ENCODE assay signal across 25 mouse cellular contexts in genomic region chr2:84248169-84248568, GRCm38 (mm10).
DNase-seq lines count a peak whose midpoint lies in the region; ATAC-seq and TF ChIP-seq lines count a peak whose summit lies in the region.
"Had no signal": no experiment of that assay in that cellular context is flagged by ENCODE, and none has a peak within 500 bp of the region (broad histone marks: within the 10 kb centered on the region; RNA-seq: fewer than 3 reads in every experiment).

No protein-coding gene starts in this region.

- H3K27me3 ChIP-seq in C2C12 (ENCODE audit: control insufficient read depth, insufficient read depth, insufficient read length): no peaks in the 10 kb centered on the region
- H3K27me3 ChIP-seq in heart, adult 2 months (ENCODE audit: control insufficient read depth, insufficient read depth, low read length): no peaks in the 10 kb centered on the region
- H3K27me3 ChIP-seq in liver, embryonic 12.5 days (replicated peaks): no peaks in the 10 kb centered on the region
- H3K27me3 ChIP-seq: embryonic facial prominence, embryonic 15.5 days; forebrain, embryonic 12.5 days; heart, embryonic 15.5 days; intestine, embryonic 15.5 days had no signal

- H3K4me2 ChIP-seq in liver, embryonic 12.5 days: no peak overlapping the region
- H3K4me2 ChIP-seq: embryonic facial prominence, embryonic 15.5 days; forebrain, embryonic 12.5 days; heart, embryonic 15.5 days; hindbrain, embryonic 14.5 days; intestine, embryonic 15.5 days had no signal

- H3K79me2 ChIP-seq in C2C12 (ENCODE audit: control insufficient read depth, insufficient read depth): no peaks in the 10 kb centered on the region
- H3K79me2 ChIP-seq in heart, adult 2 months (replicated peaks; ENCODE audit: control insufficient read depth, insufficient read depth, low read length): no peaks in the 10 kb centered on the region

- H3K9me3 ChIP-seq in liver, embryonic 12.5 days (replicated peaks): no peaks in the 10 kb centered on the region
- H3K9me3 ChIP-seq: embryonic facial prominence, embryonic 15.5 days; forebrain, embryonic 12.5 days; heart, embryonic 10.5 days; heart, embryonic 15.5 days; intestine, embryonic 15.5 days had no signal

- 84% methylated on average over 3 of the region's 3 CpGs for WGBS in heart, adult 2 months
- 71% methylated on average over 3 of the region's 3 CpGs for WGBS in liver, embryonic 12.5 days (ENCODE audit: insufficient replicate concordance)

- no peak overlapping the region for H3K27ac ChIP-seq in heart, adult 2 months
- no peak overlapping the region for H3K27ac ChIP-seq in liver, embryonic 12.5 days
- H3K27ac ChIP-seq: embryonic facial prominence, embryonic 15.5 days; forebrain, embryonic 12.5 days; heart, embryonic 10.5 days; heart, embryonic 15.5 days; hindbrain, embryonic 14.5 days; intestine, embryonic 15.5 days had no signal

- intact Hi-C loops in heart, adult 2 months (cut with DNase I): no loop called here

- H3ac ChIP-seq in C2C12 (ENCODE audit: control insufficient read depth, insufficient read length, low read depth): no peak overlapping the region

- ATAC-seq in common myeloid progenitor, adult 5-6 weeks (replicated peaks; ENCODE audit: low read depth, poor library complexity, severe bottlenecking): peak; percentile 69
- ATAC-seq in megakaryocyte, adult 5-6 weeks (ENCODE audit: poor library complexity, severe bottlenecking): peak; percentile 70
- no peak for ATAC-seq in liver, embryonic 12.5 days
- ATAC-seq: activated CD4-positive, CD25-positive, alpha-beta regulatory T cell, adult 4 months; forebrain, embryonic 16.5 days; intestine, embryonic 15.5 days; Patski had no signal

- TF ChIP-seq EP300 in heart, adult 2 months (IDR thresholded peaks at IDR 0.05; ENCODE audit: insufficient read depth, low read depth, low read length): no peak

- DNase-seq in 3T3-L1 (ENCODE audit: low read depth, low spot score): peak; percentile 81
- DNase-seq in right cerebral cortex, postnatal 4 days: no peak
- no peak for DNase-seq in heart, adult 2 months
- DNase-seq: adrenal gland, adult 2 months; adrenal gland, postnatal 25 days; B cell, adult 2 months; cerebellum, adult 2 months; cerebellum, postnatal 10 days; gastrocnemius, postnatal 14 days; heart, postnatal 14 days; kidney, adult 18-20 months had no signal

- no peak overlapping the region for H3K9ac ChIP-seq in heart, adult 2 months (ENCODE audit: low read depth, low read length)
- no peak overlapping the region for H3K9ac ChIP-seq in liver, embryonic 12.5 days
- H3K9ac ChIP-seq: embryonic facial prominence, embryonic 15.5 days; forebrain, embryonic 12.5 days; heart, embryonic 15.5 days; hindbrain, embryonic 14.5 days; intestine, embryonic 15.5 days had no signal

- no peaks in the 10 kb centered on the region for H3K36me3 ChIP-seq in C2C12 (ENCODE audit: control insufficient read depth, insufficient read depth)
- no peaks in the 10 kb centered on the region for H3K36me3 ChIP-seq in heart, adult 2 months (ENCODE audit: control insufficient read depth, insufficient read depth, low read length)
- no peaks in the 10 kb centered on the region for H3K36me3 ChIP-seq in liver, embryonic 12.5 days
- H3K36me3 ChIP-seq: embryonic facial prominence, embryonic 15.5 days; forebrain, embryonic 12.5 days; heart, embryonic 10.5 days; heart, embryonic 15.5 days; intestine, embryonic 15.5 days had no signal

- peaks cover 5% of the 10 kb centered on the region for H3K4me1 ChIP-seq in heart, adult 2 months (ENCODE audit: control insufficient read depth, insufficient read depth, low read length)
- H3K4me1 ChIP-seq in liver, embryonic 12.5 days: 0 out of 2 replicates have a peak, but pooled peaks cover 3% of the 10 kb centered on the region
- H3K4me1 ChIP-seq: embryonic facial prominence, embryonic 15.5 days; forebrain, embryonic 12.5 days; heart, embryonic 10.5 days; intestine, embryonic 15.5 days had no signal

- H3K4me3 ChIP-seq in C2C12 (ENCODE audit: insufficient read depth, poor library complexity, severe bottlenecking): no peak overlapping the region
- no peak overlapping the region for H3K4me3 ChIP-seq in heart, adult 2 months
- no peak overlapping the region for H3K4me3 ChIP-seq in liver, embryonic 12.5 days
- H3K4me3 ChIP-seq: embryonic facial prominence, embryonic 15.5 days; erythroblast, embryonic 14.5 days; forebrain, embryonic 12.5 days; heart, embryonic 10.5 days; heart, embryonic 15.5 days; intestine, embryonic 15.5 days had no signal

- no peak for TF ChIP-seq CTCF in C2C12 (IDR thresholded peaks at IDR 0.05; ENCODE audit: control insufficient read depth, insufficient read depth, insufficient read length)
- no peak for TF ChIP-seq CTCF in heart, adult 2 months (IDR thresholded peaks at IDR 0.05)

- TF ChIP-seq POLR2A in heart, adult 2 months (IDR thresholded peaks at IDR 0.05; ENCODE audit: insufficient read depth, low read depth, low read length): no peak

- no peaks in the 10 kb centered on the region for H3K79me3 ChIP-seq in C2C12 (ENCODE audit: low read depth)

TF ChIP-seq in C2C12, 6 proteins besides CTCF, POLR2A, EP300 and RAD21:
- TF ChIP-seq MAX (IDR thresholded peaks at IDR 0.05) (no peak), CEBPB (IDR thresholded peaks at IDR 0.05; ENCODE audit: low read depth) (peak; percentile 63), FOSL1 (IDR thresholded peaks at IDR 0.05; ENCODE audit: insufficient read depth, low read length, poor library complexity, severe bottlenecking) (no peak)
TF ChIP-seq in C2C12: peak in this region for 1.
